Mouse (Mus musculus): ENCODE results near the gene Higd2a.

Higd2a gene

GRCm38 (mm10) chr13:54621155-54621932, 31.3 kb downstream of the Higd2a start, which contains the start of gene Faf2:
TSS of gene Faf2 (plus strand) at chr13:54621784.
- DNase-seq (ENCODE audit: low spot score in 2 of 2), result peak; percentile 98 to 99

GRCm38 (mm10) chr13:54621960-54622521, 32.0 kb downstream of the Higd2a start:
- no peak for DNase-seq (ENCODE audit: low spot score in 2 of 2)

- DNase-seq (ENCODE audit: low spot score in 2 of 2), result no peak
Measured at GRCm38 (mm10) chr13:54629128-54629527, 39.1 kb downstream of the Higd2a start.

GRCm38 (mm10) chr13:54632731-54633277, 42.8 kb downstream of the Higd2a start:
- DNase-seq (ENCODE audit: low spot score in 2 of 2), result no peak

GRCm38 (mm10) chr13:54635011-54635410, 45.0 kb downstream of the Higd2a start:
- no peak for DNase-seq (ENCODE audit: low spot score in 2 of 2)
